Mouse (Mus musculus): ENCODE data around the gene Neo1. TPM values are rescaled to one million over a fixed set of nuclear protein-coding genes. Genes with fewer than 3 reads are reported as not detected.

Gene Neo1
- 10 to 100 TPM; 46.6 to 65.6 TPM for total RNA-seq (2021)
- 24.3 and 26.1 TPM in 2 replicates for polyA plus RNA-seq (2012; rRNA removed)
- long read RNA-seq, full-length matches to known transcripts = 2 of 10 reads
- long read RNA-seq, partial matches to known transcripts = 3 of 10 reads
- long read RNA-seq, other reads (novel, unspliced or antisense) = 5 of 10 reads

- peak; percentile 96 for DNase-seq
These were observed at the start of gene Neo1 for GRCm38 (mm10) chr9:59036159-59036731. Gene Neo1 (minus strand): TSS chr9:59036441.

GRCm38 (mm10) chr9:59075632-59076031 is 39.4 kb upstream of the Neo1 start:
- no peak for DNase-seq

GRCm38 (mm10) chr9:59073887-59074286 is 37.6 kb upstream of the Neo1 start:
- no peak for DNase-seq

GRCm38 (mm10) chr9:59072076-59072777 is 36.0 kb upstream of the Neo1 start:
- DNase-seq = no peak

- DNase-seq = peak; percentile 56
These were observed 35.2 kb upstream of the Neo1 start for GRCm38 (mm10) chr9:59071220-59071977.

GRCm38 (mm10) chr9:59070216-59070615 is 34.0 kb upstream of the Neo1 start:
- no peak for DNase-seq

- DNase-seq = peak; percentile 64
These were observed 29.5 kb upstream of the Neo1 start for GRCm38 (mm10) chr9:59065616-59066301.

- DNase-seq = peak; percentile 21
These were observed 26.2 kb upstream of the Neo1 start for GRCm38 (mm10) chr9:59062409-59062808.

- DNase-seq = no peak
These were observed 23.9 kb upstream of the Neo1 start for GRCm38 (mm10) chr9:59060026-59060605.

GRCm38 (mm10) chr9:59059158-59059557 is 22.9 kb upstream of the Neo1 start:
- no peak for DNase-seq

- no peak for DNase-seq
These were observed 21.8 kb upstream of the Neo1 start for GRCm38 (mm10) chr9:59058060-59058459.

- DNase-seq = peak; percentile 82
These were observed 20.0 kb upstream of the Neo1 start for GRCm38 (mm10) chr9:59056281-59056680.

GRCm38 (mm10) chr9:59041805-59042204 is 5.6 kb upstream of the Neo1 start:
- no peak for DNase-seq

GRCm38 (mm10) chr9:59036732-59037341 is 596 bp upstream of the Neo1 start:
- DNase-seq = peak; percentile 81

- peak; percentile 65 for DNase-seq
These were observed 691 bp downstream of the Neo1 start for GRCm38 (mm10) chr9:59035342-59036158.

GRCm38 (mm10) chr9:59034836-59035235 is 1.4 kb downstream of the Neo1 start:
- no peak for DNase-seq

- DNase-seq = no peak
These were observed 2.7 kb downstream of the Neo1 start for GRCm38 (mm10) chr9:59033492-59033891.

- no peak for DNase-seq
These were observed 11.9 kb downstream of the Neo1 start for GRCm38 (mm10) chr9:59024245-59024844.

GRCm38 (mm10) chr9:59016060-59016719 is 20.1 kb downstream of the Neo1 start:
- DNase-seq = no peak

Measured in adrenal gland, adult 2 months (tissue).